Mouse (Mus musculus) urinary bladder, adult 18-20 months (tissue): ENCODE measurements at regions not wholly inside any gene's neighbourhood (a gene's known extent, or its start where the extent isn't known, plus 50 kb on each side); places are given as distances from the start of the nearest gene placed in this dataset.

ENCODE experiments used
- DNase-seq, 2 experiments: peaks; one replicate each; pipeline ENCODE4 v3.0.0; 2022; ENCODE audit warnings: low spot score in 2 of 2, mixed read lengths in 2 of 2

DNA sequence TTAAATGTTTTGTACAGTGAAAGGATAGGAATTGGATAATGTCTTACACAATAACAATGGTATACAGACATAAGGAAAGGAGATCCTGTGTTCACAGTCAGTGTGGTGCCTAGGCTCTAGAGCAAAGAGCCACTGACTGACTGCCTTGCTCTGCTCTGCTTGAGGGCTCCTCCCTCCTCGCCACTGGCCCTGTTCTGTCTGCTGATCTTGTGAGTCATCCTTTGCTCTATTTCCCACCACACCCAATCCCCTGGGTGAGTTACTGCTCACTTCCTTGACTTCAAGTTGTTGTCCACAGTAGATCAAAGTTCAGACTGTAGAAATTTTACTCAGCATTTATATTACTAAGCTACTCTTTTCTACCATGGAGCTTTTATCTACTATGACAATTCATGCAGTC lies 117.3 kb downstream of the Tmsb4x start:
- peak in 1 of 2 experiments; percentile 56 for DNase-seq

DNA sequence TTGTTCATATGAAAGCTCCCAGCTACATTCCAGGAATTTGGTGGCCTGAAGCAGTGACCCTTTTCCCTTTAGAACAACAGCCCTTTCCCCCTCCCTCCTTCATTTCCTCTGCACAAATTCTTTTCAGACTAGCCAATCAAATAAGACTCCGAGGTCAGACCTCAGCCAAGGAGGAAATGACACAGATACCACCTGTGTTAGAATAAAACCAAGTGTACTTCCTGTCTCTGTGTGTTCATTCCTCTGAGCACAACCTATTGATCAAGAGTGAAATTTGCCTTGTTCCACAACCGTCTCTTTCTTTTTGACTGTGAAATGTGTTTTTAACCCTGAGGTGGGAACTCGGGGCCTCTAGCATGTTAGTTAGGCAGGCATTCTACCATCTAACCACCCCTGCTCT lies 120.2 kb downstream of the Tmsb4x start:
- DNase-seq = no peak

- DNase-seq = no peak
These were observed 120.7 kb downstream of the Tmsb4x start for GRCm38 (mm10) chrX:167088438-167088837.

- no peak for DNase-seq
These were observed 128.3 kb downstream of the Tmsb4x start for GRCm38 (mm10) chrX:167080821-167081220.

- no peak for DNase-seq
These were observed 140.0 kb downstream of the Tmsb4x start for GRCm38 (mm10) chrX:167069075-167069474.

GRCm38 (mm10) chrX:167067918-167068317 lies 141.2 kb downstream of the Tmsb4x start:
- DNase-seq = no peak

- DNase-seq = no peak
These were observed 145.2 kb downstream of the Tmsb4x start for GRCm38 (mm10) chrX:167063881-167064280.

DNA sequence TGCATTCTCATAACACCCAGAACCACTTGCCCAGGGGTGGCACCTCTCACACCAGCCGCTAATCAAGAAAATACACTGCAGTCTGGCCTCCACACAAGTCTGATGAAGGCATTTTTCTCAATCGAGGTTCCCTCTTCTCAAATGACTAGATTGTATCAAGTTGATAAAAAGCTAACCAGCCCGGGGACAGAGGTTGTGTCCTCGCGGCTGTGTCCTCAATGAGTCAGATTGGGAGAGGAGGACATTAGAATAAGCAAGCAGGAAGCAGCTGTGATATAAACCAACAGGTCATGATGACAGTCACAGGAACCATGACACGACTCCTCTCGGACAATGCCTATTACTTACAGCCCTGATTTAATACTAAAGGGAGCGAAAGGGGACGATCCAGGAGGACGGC lies 156.7 kb downstream of the Tmsb4x start:
- DNase-seq = no peak

DNA sequence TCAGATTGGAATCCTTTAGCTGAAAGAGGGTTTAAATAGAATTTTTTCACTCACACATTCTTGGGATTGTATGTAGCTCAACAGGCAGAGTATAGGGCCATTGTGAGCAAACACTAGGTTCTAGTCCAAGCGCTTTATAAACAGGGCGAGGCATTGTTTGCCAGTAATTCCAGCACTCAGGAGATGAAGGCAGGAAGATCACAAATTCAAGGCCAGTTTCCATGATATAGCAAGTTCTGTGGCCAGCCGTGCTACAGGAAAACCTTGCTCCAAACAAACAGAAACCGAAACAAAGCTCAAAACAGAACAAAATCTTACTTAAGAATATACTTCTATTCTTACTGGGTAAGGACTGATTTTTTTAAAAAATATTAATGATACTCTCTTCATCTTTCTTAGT lies 159.0 kb downstream of the Tmsb4x start:
- no peak for DNase-seq

DNA sequence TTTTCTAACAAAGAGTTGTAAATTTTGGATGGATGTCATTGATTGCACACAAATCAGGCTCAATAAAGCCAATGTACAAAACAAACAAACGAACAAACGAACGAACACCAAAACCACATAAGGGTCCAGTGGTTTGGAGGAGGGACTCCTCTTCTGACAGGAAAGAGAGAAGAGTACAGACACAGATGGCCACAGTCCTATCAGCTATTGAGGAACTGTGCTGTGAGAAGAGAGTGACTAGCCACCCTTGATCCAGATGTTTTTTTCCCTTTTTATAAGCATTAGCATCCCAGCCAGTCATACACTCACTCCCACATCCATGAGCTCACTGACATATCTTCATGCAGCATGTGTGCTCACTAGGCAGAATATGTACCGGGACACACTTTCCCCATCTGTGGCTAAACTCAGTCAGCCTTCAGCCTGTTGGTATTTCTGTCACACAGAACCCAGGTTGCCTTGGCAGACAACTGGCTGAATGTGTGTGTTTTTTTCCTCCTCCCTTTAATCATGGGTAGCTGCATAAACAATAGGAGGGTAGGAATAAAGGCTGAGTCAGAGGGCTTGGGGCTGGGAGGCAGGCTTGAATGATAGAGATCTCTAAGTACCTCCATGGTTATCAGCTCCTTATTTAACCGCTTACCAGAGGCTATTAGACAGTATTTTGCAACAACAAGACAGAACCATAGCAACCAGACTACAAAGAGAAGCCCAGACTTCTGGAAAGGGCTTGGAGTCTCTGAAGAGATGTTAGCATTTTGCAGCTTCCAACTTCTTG lies 159.7 kb downstream of the Tmsb4x start:
- no peak for DNase-seq

GRCm38 (mm10) chrX:167037971-167038370 lies 171.1 kb downstream of the Tmsb4x start:
- DNase-seq = no peak

- DNase-seq = no peak
These were observed 172.8 kb downstream of the Tmsb4x start for GRCm38 (mm10) chrX:167036355-167036754.

DNA sequence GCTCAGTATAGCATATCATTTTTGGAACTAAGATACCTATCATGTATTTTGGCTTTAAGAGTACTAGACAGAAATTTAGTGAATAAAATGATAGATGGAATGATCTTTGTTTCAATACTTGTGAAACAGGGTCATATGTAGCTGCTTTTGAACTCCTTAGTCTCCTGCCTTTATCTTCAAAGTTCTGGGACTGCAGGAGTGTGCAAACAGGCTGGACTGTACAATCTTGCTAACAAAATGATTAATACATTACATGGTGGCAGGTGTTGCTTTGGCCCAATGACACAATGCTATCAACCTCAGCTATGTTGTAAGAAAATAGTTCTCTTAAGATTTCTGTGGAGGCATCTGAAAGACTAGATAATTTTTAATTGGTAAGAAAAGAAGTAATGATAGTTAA lies 173.5 kb downstream of the Tmsb4x start:
- DNase-seq = no peak

- no peak for DNase-seq
These were observed 176.0 kb downstream of the Tmsb4x start for GRCm38 (mm10) chrX:167033091-167033490.

DNA sequence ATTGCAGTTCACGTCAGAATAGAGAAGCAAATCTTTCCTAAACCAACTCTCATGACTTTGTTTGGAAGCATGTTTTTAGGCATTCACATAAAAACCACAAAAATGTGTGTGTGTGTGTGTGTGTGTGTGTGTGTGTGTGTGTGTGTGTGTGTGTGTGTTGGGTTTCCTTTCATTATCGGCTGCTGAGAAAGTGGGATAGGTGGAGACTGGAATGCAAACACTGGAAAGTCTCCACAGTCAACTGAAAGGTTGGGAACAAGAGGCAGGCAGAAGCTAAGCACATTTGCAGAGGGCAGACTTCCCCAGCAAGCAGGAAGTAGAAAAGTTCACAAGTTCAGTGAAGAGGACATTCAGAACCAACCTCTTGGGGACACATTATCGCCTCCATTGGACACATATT lies 176.5 kb downstream of the Tmsb4x start:
- DNase-seq = no peak

DNA sequence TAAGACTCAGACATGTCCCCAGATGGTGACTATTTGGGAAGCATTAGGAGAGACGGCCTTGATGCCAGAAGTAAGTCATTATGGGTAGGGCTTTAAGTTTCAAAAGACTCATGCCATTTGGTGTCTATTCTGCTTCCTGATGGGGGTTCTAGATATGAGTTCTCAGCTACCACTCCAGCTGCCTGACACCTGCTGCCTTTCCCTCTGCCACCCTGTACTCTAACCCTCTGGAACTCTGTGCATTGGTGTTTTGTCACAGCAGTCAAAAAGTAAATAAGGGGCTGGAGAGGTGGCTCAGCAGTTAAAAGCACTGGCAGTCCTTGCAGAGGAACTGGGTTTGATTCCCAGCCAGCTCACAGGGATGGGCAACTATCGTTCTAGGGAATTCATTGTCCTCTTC lies 177.6 kb downstream of the Tmsb4x start:
- DNase-seq = no peak

DNA sequence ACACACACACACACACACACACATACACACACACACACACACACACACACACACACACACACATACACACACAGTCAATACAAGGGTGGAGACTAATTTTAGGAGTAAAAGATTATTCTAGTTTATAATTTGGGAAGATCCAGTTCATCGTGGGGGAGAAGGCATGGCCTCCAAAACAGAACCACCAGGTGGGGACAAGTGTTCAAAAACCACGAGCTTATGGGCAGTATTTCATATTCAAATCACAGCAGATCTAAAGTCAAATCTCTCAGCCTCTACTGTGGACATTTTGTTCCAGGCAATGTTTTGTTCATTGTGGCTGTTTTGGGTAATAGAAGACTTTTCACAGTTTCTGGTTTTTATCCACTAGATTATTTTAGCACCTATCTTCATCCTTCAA lies 193.5 kb downstream of the Tmsb4x start:
- no peak for DNase-seq

GRCm38 (mm10) chrX:167014322-167014721 lies 194.8 kb downstream of the Tmsb4x start:
- DNase-seq = no peak

- no peak for DNase-seq
These were observed 196.2 kb downstream of the Tmsb4x start for GRCm38 (mm10) chrX:167012891-167013290.

GRCm38 (mm10) chrX:167011977-167012542 lies 197.1 kb downstream of the Tmsb4x start:
- no peak for DNase-seq

- no peak for DNase-seq
These were observed 213.3 kb downstream of the Tmsb4x start for GRCm38 (mm10) chrX:166995855-166996254.

- DNase-seq = no peak
These were observed 228.1 kb downstream of the Tmsb4x start for GRCm38 (mm10) chrX:166981003-166981402.

DNA sequence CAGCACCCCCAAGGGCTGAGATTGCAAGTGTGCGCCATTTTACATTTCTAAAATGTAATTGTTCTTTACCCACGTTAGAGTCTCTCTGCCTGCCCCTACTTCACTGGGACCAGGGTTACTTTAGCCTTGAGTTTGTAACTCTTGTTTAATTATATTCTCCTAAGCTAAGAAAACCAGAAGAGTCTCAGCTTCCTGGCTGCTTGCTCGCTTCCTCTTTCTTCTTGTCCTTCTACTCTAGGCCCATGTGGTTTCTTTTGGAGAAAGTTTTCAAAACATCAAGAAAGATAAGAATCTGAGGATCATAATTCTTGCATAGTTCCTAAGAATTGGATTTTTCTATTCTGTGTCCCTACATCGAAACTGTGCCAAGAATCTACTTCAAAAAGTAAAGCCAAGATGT lies 228.6 kb downstream of the Tmsb4x start:
- no peak for DNase-seq

- no peak for DNase-seq
These were observed 232.1 kb downstream of the Tmsb4x start for GRCm38 (mm10) chrX:166977029-166977428.
